In the genomic region with DNA sequence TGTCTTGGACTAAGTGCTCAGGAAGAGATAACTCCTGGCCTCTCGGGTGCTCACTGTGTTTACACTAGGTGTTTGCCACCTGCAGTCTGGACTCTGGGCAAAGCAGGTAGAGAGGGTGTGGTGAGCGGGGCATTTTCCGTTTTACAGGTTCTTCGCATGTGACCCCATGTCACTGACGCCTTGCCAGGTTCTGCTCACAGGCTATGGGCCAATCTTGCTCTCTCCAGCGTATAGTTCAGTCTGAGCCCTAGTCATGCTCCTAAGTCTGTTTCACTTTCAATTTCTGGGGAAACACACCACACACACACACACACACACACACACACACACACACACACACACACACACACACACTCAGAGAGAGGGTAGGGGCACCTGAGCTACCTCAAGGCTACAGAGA, we compare ENCODE assay signal across 18 mouse cellular contexts.
A peak's percentile ranks its signal among the peaks of the same experiment; 100 is the strongest.
DNase-seq lines count a peak whose midpoint lies in the region; ATAC-seq and TF ChIP-seq lines count a peak whose summit lies in the region.
"Had no signal": no experiment of that assay in that cellular context is flagged by ENCODE, and none has a peak within 500 bp of the region (broad histone marks: within the 10 kb centered on the region; RNA-seq: fewer than 3 reads in every experiment).

No protein-coding gene starts in this region.

- H3K36me3 ChIP-seq in liver, adult 2 months (ENCODE audit: control insufficient read depth, insufficient read depth, low read length), result no peaks in the 10 kb centered on the region
- H3K36me3 ChIP-seq in liver, embryonic 11.5 days (ENCODE audit: control insufficient read depth, insufficient read depth, low read length), result no peaks in the 10 kb centered on the region
- H3K36me3 ChIP-seq: heart, embryonic 15.5 days; hindbrain, embryonic 15.5 days; kidney, embryonic 15.5 days; neural tube, embryonic 15.5 days had no signal

- WGBS in liver, adult 2 months, result 14% methylated on average over 6 of the region's 6 CpGs
- 77% methylated on average over 6 of the region's 6 CpGs for WGBS in liver, embryonic 11.5 days

- no peak for ATAC-seq in liver, embryonic 11.5 days (replicated peaks; ENCODE audit: low FRiP score)
- ATAC-seq in activated CD4-positive, CD25-positive, alpha-beta regulatory T cell, adult 4 months, result peak; percentile 18
- ATAC-seq: forebrain, embryonic 13.5 days; liver, postnatal 0 days; Patski had no signal

- DNase-seq in liver, adult 2 months (ENCODE audit: extremely low read depth, low read depth, low spot score), result peak; percentile 48
- DNase-seq in liver, embryonic 11.5 days (ENCODE audit: low spot score), result no peak
- DNase-seq in 416B (ENCODE audit: low read depth), result peak; percentile 14
- peak; percentile 51 for DNase-seq in lung, postnatal 10 days
- no peak for DNase-seq in adrenal gland, postnatal 25 days
- no peak for DNase-seq in layer of hippocampus, adult 8-10 months (ENCODE audit: low spot score in 2 of 2)
- DNase-seq in cerebellum, postnatal 25 days, result no peak
- DNase-seq: adrenal gland, adult 8-10 months; cerebellum, postnatal 36 days; gastrocnemius, postnatal 25 days; liver, postnatal 0 days had no signal

- no peak for TF ChIP-seq CTCF in liver, adult 2 months (IDR thresholded peaks at IDR 0.05; ENCODE audit: low read depth, low read length)

- H3K27me3 ChIP-seq in liver, adult 2 months (ENCODE audit: control insufficient read depth, insufficient read depth, low read length), result no peaks in the 10 kb centered on the region
- no peaks in the 10 kb centered on the region for H3K27me3 ChIP-seq in liver, embryonic 11.5 days (replicated peaks; ENCODE audit: control insufficient read depth, insufficient read depth, low read length)
- H3K27me3 ChIP-seq: forebrain, embryonic 13.5 days; heart, embryonic 15.5 days; kidney, embryonic 15.5 days; Patski had no signal

- H3K4me3 ChIP-seq in liver, adult 2 months (ENCODE audit: insufficient read depth, low read depth, low read length), result no peak overlapping the region
- no peak overlapping the region for H3K4me3 ChIP-seq in liver, embryonic 11.5 days (ENCODE audit: low read depth, low read length)
- H3K4me3 ChIP-seq: forebrain, embryonic 13.5 days; heart, embryonic 15.5 days; hindbrain, embryonic 15.5 days; kidney, embryonic 15.5 days; neural tube, embryonic 15.5 days had no signal

- H3K9ac ChIP-seq in liver, adult 2 months (ENCODE audit: low read depth, low read length), result no peak overlapping the region
- no peak overlapping the region for H3K9ac ChIP-seq in liver, embryonic 11.5 days (ENCODE audit: low read depth, low read length)
- H3K9ac ChIP-seq: forebrain, embryonic 13.5 days; heart, embryonic 15.5 days; hindbrain, embryonic 15.5 days; kidney, embryonic 15.5 days; liver, postnatal 0 days; neural tube, embryonic 15.5 days had no signal

- H3K79me2 ChIP-seq in liver, adult 2 months (ENCODE audit: control insufficient read depth, insufficient read depth, low read length), result no peaks in the 10 kb centered on the region

- TF ChIP-seq POLR2A in liver, adult 2 months (IDR thresholded peaks at IDR 0.05; ENCODE audit: extremely low read depth, insufficient read depth, low read length), result no peak

- no peak overlapping the region for H3K27ac ChIP-seq in liver, adult 2 months (replicated peaks; ENCODE audit: insufficient read depth, low read depth, low read length)
- no peak overlapping the region for H3K27ac ChIP-seq in liver, embryonic 11.5 days (ENCODE audit: low read depth, low read length)
- H3K27ac ChIP-seq: forebrain, embryonic 13.5 days; heart, embryonic 15.5 days; hindbrain, embryonic 15.5 days; kidney, embryonic 15.5 days; neural tube, embryonic 15.5 days had no signal

- H3K4me1 ChIP-seq in liver, adult 2 months (ENCODE audit: control insufficient read depth, insufficient read depth, low read length), result no peaks in the 10 kb centered on the region
- H3K4me1 ChIP-seq in liver, embryonic 11.5 days (replicated peaks; ENCODE audit: control insufficient read depth, insufficient read depth, low read length), result peaks cover 35% of the 10 kb centered on the region

- no peak overlapping the region for H3K4me2 ChIP-seq in liver, embryonic 11.5 days
- H3K4me2 ChIP-seq: forebrain, embryonic 13.5 days; heart, embryonic 15.5 days; hindbrain, embryonic 15.5 days; kidney, embryonic 15.5 days; neural tube, embryonic 15.5 days had no signal

- H3K9me3 ChIP-seq in liver, embryonic 11.5 days (ENCODE audit: control insufficient read depth, low read length), result no peaks in the 10 kb centered on the region
- H3K9me3 ChIP-seq: forebrain, embryonic 13.5 days; heart, embryonic 15.5 days; hindbrain, embryonic 15.5 days; kidney, embryonic 15.5 days; neural tube, embryonic 15.5 days had no signal

Comparison
In these comparisons a context has a peak if more than half of its experiments do, and no peak if none do; other contexts are left out.
1. DNase-seq: peak in liver, adult 2 months (single experiment), 416B (single experiment) and lung, postnatal 10 days (single experiment); none in liver, embryonic 11.5 days (single experiment), adrenal gland, postnatal 25 days (single experiment), layer of hippocampus, adult 8-10 months (0 of 2) and cerebellum, postnatal 25 days (0 of 2).